Mouse (Mus musculus) liver, embryonic 14.5 days (tissue): Measurements from ENCODE around the gene Myoz1.

Experiments
- CTCF ChIP-seq: IDR thresholded peaks from 2 replicates; pipeline ENCODE4 v1.5.1; 2016; ENCODE audit warnings: antibody characterized with exemption, low read depth, control low read depth
- EP300 ChIP-seq: IDR thresholded peaks from 2 replicates; pipeline ENCODE4 v1.6.1; 2016; ENCODE audit warnings: antibody characterized with exemption, low read depth

- TF ChIP-seq CTCF (no peak), EP300 (no peak)
These were observed 38.1 kb downstream of the Myoz1 start for GRCm38 (mm10) chr14:20618211-20618610.
